Mouse (Mus musculus): ENCODE measurements around the gene Podn.

- TF ChIP-seq NELFE (IDR thresholded peaks at IDR 0.05; ENCODE audit: low read depth, low read length) (no peak), ETS1 (IDR thresholded peaks at IDR 0.05; ENCODE audit: low read depth, low read length) (no peak), TCF12 (IDR thresholded peaks at IDR 0.05; ENCODE audit: low read depth, low read length) (no peak), CTCF (IDR thresholded peaks at IDR 0.05 in 2 of 3, conservative IDR thresholded peaks at IDR 0.05 in 1 of 3; ENCODE audit: control insufficient read depth in 1 of 3, insufficient read depth in 1 of 3, low read depth in 2 of 3, low read length in 3 of 3, poor library complexity in 1 of 3, severe bottlenecking in 1 of 3) (no peak), GATA1 (IDR thresholded peaks at IDR 0.05; ENCODE audit: low read depth, low read length) (no peak), SMC3 (IDR thresholded peaks at IDR 0.05; ENCODE audit: low read depth, low read length) (no peak), E2F4 (IDR thresholded peaks at IDR 0.05; ENCODE audit: borderline replicate concordance, low read depth, low read length) (no peak), EP300 (IDR thresholded peaks at IDR 0.05; ENCODE audit: low read depth in 1 of 2, low read length in 2 of 2) (no peak), MAFK (IDR thresholded peaks at IDR 0.05; ENCODE audit: borderline replicate concordance, low read depth, low read length) (no peak)
Measured at GRCm38 (mm10) chr4:108070286-108070685, 26.0 kb downstream of the Podn start.

Measured in MEL (cell line).